Mouse (Mus musculus) CD4-positive, CD25-positive, alpha-beta regulatory T cell, adult 4 months (primary cell): ENCODE data around the gene Phka2. TPM values are rescaled to one million over a fixed set of nuclear protein-coding genes. Genes with fewer than 3 reads are reported as not detected.

Experiments used
- ATAC-seq: one replicate; pipeline ENCODE4 v1.8.0; 2017
- polyA plus RNA-seq, 2 experiments: library from polyadenylated mRNA; unstranded; fragments of 100-300 nt; shearing (Covaris generic); gene quantifications; one replicate each; pipeline ENCODE4 v1.2.1; 2017

Gene Phka2
- polyA plus RNA-seq, 2 experiments from 2014 or later = 4.3 to 9.9 TPM

DNA sequence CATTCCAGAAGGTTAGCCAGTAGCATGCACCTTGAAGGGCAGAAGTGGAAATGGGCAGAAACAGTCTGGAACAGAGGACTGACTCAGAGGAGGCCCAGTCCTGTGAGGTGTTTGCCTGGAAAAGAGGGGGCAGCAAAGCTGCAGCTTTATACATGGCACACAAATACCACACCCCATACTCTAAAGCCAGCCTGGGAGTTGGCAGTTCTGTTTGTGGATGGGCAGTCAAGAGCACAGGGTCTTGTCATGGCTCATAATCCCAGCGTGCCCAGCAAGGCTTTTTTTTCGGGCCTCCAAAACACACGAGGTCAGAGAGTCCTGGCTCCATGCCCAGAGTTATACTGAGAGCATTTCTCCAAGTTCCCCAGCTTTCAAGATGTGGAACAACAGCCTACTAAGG lies 99.1 kb downstream of the Phka2 start:
- ATAC-seq = no peak

DNA sequence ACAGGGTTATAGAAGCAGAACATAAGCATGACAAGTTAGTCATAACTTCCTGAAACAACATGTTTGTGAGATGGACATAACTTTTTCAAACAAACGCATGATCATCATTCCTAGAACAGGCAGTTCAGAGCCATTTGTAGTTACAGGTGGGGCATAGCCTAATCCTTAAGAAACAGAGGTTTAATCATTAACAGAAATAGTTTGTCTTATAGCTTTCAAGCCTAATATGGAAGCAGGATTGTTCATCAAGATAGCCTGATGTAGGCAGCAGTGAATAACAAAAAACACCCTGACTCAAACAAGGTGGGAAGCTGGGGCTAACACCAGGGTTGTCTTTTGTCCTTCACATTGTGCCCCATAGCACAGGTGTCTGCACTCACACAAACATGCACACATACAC lies 100.8 kb downstream of the Phka2 start:
- no peak for ATAC-seq

DNA sequence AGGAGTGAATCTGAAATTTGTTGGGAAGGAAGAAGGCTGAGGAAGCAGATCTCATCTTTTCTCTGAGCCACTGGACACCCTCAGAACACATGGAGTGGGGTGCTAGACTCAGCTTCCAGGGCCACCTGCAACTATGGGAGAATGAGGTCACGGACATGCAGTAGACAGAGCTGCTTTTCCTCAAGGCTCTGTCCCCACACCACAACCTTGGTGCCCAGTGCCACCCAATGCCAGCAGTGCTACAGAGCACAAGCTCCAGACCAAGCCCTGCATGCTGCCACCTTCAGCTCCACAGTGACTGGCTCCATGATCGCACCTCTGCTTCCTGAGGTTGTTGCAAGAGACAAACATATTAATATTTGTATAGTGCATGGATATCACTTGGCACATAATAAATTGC lies 101.3 kb downstream of the Phka2 start:
- no peak for ATAC-seq

DNA sequence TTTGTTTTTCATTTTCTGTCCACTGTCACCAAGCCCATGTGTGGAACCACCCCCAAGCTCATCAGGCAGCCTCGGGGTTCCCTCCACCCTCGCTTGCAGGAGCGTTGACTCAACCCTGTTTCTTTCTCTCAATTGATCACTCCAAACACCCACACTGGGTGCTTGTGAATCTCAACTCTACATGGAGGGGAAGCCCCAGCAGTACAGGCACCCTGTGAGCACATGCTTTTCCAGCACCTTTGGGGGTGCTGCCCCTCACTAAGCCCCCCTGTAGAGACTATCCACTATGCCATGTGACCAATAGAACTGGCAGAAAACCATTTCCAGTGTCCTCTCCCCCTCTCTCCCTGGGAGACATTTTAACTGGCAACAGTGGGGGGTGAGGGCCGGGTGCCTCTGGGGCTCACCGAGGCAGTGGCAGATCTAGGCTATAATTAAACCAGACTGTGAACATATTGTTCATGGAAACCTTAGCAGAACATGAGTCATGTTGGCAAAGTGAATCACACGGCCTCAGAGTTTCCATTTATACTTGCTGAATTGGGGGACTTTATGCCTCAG lies 102.1 kb downstream of the Phka2 start:
- peak; percentile 92 for ATAC-seq

DNA sequence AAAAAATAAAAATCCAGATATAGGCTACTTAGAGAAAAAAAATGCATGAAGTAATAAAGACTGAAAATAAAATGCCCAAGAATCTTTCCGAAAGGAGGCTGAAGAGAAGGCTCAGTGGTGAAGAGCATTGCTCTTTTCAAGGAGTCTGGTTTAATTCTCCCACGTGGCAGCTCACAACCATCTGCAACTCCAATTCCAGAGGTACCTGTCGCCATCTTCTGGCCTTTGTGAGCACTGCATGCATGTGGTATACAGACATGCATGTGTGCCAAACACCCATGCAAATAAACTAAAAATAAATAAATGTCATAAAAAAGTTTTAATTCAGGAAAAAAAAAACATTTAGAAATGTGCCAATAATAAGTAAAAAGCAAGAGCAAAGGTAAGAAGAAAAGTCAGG lies 107.9 kb downstream of the Phka2 start:
- peak; percentile 63 for ATAC-seq

DNA sequence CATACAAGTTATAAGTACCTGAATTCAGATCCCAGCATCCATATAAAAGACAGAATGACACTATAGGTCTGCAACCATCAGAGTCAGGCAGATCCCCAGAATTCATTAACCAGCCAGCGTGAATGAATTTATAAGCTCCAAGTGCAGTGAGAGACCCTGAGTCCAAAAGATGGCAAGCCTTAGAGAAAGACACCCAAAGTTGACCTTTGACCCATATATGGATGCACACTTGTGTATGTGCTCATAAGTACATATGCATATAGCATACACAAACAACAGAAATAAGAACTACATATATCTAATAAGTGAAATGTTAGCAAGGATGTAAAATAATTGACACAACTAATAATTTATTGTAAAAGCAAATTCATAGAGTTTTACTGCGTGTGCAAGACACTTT lies 108.5 kb downstream of the Phka2 start:
- ATAC-seq = no peak

DNA sequence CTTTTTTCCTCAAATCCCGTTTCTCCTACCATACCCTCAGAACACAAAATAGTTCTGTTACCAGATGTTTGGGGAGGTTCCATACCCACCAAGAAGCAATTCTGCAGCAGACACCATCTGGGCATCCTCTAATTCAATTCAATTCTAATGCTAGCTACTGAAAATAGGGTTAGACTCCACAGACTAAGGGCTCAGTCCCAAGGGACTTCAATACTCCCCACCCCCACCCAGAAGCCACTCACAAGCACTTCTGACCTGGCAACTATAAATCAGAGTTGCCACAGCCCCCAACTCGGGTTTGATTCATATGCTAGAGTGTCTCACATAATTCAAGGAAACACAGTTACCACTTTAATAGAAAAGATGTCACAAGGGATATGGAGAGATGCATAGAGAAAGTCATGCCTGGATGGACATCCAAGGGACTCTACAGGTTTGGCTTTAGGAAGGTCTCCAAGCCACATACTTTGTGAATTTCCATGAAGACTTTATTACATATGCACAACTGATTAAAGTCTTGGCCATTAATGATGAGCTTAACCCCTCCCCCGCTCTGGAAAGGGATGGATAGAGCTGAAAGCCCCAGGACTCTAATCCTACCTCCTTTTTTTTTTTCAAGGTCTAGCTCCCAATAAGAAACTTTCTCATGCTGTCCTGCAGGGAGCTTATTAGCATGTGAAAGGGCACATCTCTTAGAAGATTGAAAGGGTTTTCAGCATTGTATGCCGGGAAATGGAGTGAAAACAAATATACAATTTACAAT lies 109.1 kb downstream of the Phka2 start:
- no peak for ATAC-seq

Other genes with a start within 250 kb of the Phka2 start
- gene Adgrg2, start 111.5 kb upstream of the Phka2 start, polyA plus RNA-seq = not detected
- gene Ppef1, start 233.6 kb downstream of the Phka2 start, polyA plus RNA-seq = not detected